Mouse (Mus musculus) ES-E14 (cell line): Measurements from ENCODE around the gene Nagpa. TPM values are rescaled to one million over a fixed set of nuclear protein-coding genes. Genes with fewer than 3 reads are reported as not detected.

Experiments used
- DNase-seq: peaks from one replicate; pipeline ENCODE4 v3.0.0-alpha.2; 2013; ENCODE audit warnings: low read depth, low spot score
- H3K27ac ChIP-seq: 2 replicates; pipeline ENCODE4 v1.5.1; 2012; ENCODE audit warnings: low read depth, mild to moderate bottlenecking, low read length, moderate library complexity, mixed read lengths; ENCODE audit not compliant: poor library complexity, insufficient read depth, severe bottlenecking
- H3K36me3 ChIP-seq: 2 replicates; pipeline ENCODE4 v1.6.1; 2012; ENCODE audit warnings: mild to moderate bottlenecking, low read length, moderate library complexity, mixed read lengths; ENCODE audit not compliant: control insufficient read depth, poor library complexity, insufficient read depth, severe bottlenecking
- H3K4me1 ChIP-seq, 2 experiments: fragments of 150-350 bp in 1 of 2; sonication (generic) in 1 of 2; 2 replicates each; pipeline ENCODE4 v1.6.1; 2012; ENCODE audit warnings: low read length in 2 of 2, mild to moderate bottlenecking in 1 of 2, mixed read lengths in 1 of 2; ENCODE audit not compliant: control insufficient read depth in 2 of 2, insufficient read depth in 2 of 2, poor library complexity in 1 of 2
- H3K4me3 ChIP-seq, 2 experiments: fragments of 150-350 bp in 1 of 2; sonication (generic) in 1 of 2; 2 replicates each; pipeline ENCODE4 v1.5.1; 2012; ENCODE audit warnings: low read length in 2 of 2, low read depth in 1 of 2, mild to moderate bottlenecking in 1 of 2, mixed read lengths in 1 of 2; ENCODE audit not compliant: insufficient read depth in 1 of 2, poor library complexity in 1 of 2, severe bottlenecking in 1 of 2
- H3K9ac ChIP-seq: 2 replicates; pipeline ENCODE4 v1.6.1; 2012; ENCODE audit warnings: low read depth, mild to moderate bottlenecking, low read length, mixed read lengths; ENCODE audit not compliant: poor library complexity, insufficient read depth, severe bottlenecking
- H3K9me3 ChIP-seq: fragments of 150-350 bp; sonication (generic); 2 replicates; pipeline ENCODE4 v1.6.1; 2012; ENCODE audit warnings: low read depth, mild to moderate bottlenecking, low read length; ENCODE audit not compliant: control insufficient read depth, insufficient read depth
- CHD2 ChIP-seq: IDR thresholded peaks from 2 replicates; pipeline ENCODE4 v1.6.1; 2014; ENCODE audit warnings: mild to moderate bottlenecking, low read depth, low read length, inconsistent platforms
- HCFC1 ChIP-seq: IDR thresholded peaks from 2 replicates; pipeline ENCODE4 v1.6.1; 2012; ENCODE audit warnings: low read length, inconsistent platforms, borderline replicate concordance; ENCODE audit not compliant: insufficient read depth
- MAFK ChIP-seq: IDR thresholded peaks from 2 replicates; pipeline ENCODE4 v1.6.1; 2014; ENCODE audit warnings: mild to moderate bottlenecking, low read depth, low read length, inconsistent platforms; ENCODE audit not compliant: insufficient read depth
- ZC3H11A ChIP-seq: IDR thresholded peaks from 2 replicates; pipeline ENCODE4 v1.6.1; 2012; ENCODE audit warnings: low read depth, mild to moderate bottlenecking, inconsistent platforms, low read length, borderline replicate concordance
- ZNF384 ChIP-seq: IDR thresholded peaks from 2 replicates; pipeline ENCODE4 v1.6.1; 2012; ENCODE audit warnings: low read depth, low read length, inconsistent platforms
- in situ Hi-C, 2 experiments: fragments of 600-800 bp; cut with MboI; formaldehyde crosslinking; loops; one replicate each; pipeline ENCODE4 v1.15.1; 2025; ENCODE audit warnings: low sequenced_read_pairs in 2 of 2, inconsistent platforms in 1 of 2; ENCODE audit not compliant: unreplicated experiment in 2 of 2
- total RNA-seq: library from RNA; depleted of rRNA; stranded (reverse); fragments of 300-350 nt; gene quantifications from 2 replicates; pipeline ENCODE4 v1.2.3, GENCODE M21; 2012

Gene Nagpa
- total RNA-seq, 1 experiment: 40.3 TPM

GRCm38 (mm10) chr16:5222140-5222539 lies 18.3 kb upstream of the Nagpa start, which contains the start of gene AU021092:
TSS of gene AU021092 (minus strand) at chr16:5222299.
- Histone ChIP-seq H3K36me3 (no peaks in the 10 kb centered on the region), H3K9me3 (no peaks in the 10 kb centered on the region), H3K4me1 (peaks cover 0 to 5% of the 10 kb centered on the region in 2 experiments; a peak in 1 of 4 replicates), H3K9ac (no peak within 1 kb of the TSS), H3K27ac (no peak within 1 kb of the TSS), H3K4me3 (no peak within 1 kb of the TSS)
- DNase-seq: no peak
- in situ Hi-C loops: no loop called here
- TF ChIP-seq HCFC1 (no peak), MAFK (no peak)

DNA sequence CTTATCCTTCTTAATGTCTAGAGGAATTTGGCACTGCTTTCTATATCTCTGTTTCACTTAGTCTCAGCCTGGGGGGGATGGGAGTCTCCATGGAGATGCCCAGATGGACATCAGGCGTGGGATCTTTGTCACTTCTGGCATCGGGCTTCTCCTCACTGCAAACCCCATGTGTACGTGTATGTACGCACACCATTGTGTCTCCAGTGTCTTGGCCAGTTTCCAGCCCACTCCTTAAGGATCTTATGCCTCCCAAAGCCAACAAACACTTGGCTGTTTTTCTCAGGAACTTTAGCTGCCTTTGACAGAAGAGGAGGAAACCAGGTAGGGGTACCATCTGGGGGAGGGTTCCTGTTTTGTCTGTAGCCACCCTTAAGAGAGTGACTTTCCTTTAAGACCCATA lies 17.6 kb upstream of the Nagpa start:
- no peak overlapping the region for H3K4me3 ChIP-seq
- DNase-seq: no peak
- peaks cover 0 to 5% of the 10 kb centered on the region in 2 experiments; a peak in 1 of 4 replicates for H3K4me1 ChIP-seq
- H3K9me3 ChIP-seq: no peaks in the 10 kb centered on the region
- no peak for TF ChIP-seq ZC3H11A
- no peak for TF ChIP-seq ZNF384
- TF ChIP-seq HCFC1: no peak
- in situ Hi-C loops: no loop called here
- H3K9ac ChIP-seq: no peak overlapping the region
- no peak overlapping the region for H3K27ac ChIP-seq
- H3K36me3 ChIP-seq: no peaks in the 10 kb centered on the region

DNA sequence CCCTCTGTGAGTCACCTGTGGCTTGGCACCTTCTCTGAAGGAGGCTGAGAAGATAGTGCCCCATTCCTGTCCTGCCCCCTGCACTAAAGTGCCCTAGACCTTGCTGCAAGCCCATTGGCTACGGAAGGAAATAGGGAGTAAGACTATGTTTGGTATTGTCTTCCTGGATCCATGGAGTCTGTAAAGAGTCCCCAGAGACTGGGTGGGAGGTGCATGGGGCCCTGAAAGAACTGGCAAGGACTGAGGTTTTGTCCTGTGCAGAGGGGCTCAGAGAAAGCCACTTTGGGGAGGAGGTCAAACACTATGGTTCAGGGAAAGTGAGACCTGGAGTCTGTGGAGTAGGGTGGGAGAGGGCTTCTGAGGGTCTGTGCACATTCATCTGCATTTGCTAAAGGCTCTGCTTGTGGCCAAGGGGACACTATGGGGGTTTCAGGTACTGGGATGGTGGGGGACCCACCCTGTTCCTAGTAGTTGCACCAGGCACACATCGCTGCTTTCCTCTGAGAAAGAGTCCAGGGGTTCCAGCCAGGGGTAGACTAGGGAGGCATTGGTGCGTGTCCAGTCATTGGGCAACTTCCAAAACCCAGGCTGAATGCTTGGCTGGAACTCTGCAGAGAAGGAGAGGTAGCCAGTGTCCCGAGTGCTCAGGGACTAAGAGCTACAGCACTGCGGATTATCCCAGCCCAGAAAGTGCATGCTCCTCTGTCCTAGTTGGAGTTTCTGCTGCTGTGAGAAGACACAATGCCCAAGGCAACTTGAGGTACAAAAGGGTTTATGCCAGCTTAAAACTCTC lies 13.7 kb upstream of the Nagpa start:
- H3K9me3 ChIP-seq: no peaks in the 10 kb centered on the region
- no peak overlapping the region for H3K4me3 ChIP-seq
- H3K4me1 ChIP-seq: peaks cover 0 to 5% of the 10 kb centered on the region in 2 experiments; a peak in 1 of 4 replicates
- no peak overlapping the region for H3K9ac ChIP-seq
- H3K36me3 ChIP-seq: no peaks in the 10 kb centered on the region
- no peak overlapping the region for H3K27ac ChIP-seq
- no peak for DNase-seq
- no peak for TF ChIP-seq ZNF384
- TF ChIP-seq ZC3H11A: no peak
- TF ChIP-seq CHD2: no peak
- TF ChIP-seq MAFK: no peak
- TF ChIP-seq HCFC1: no peak
- in situ Hi-C loops: no loop called here

DNA sequence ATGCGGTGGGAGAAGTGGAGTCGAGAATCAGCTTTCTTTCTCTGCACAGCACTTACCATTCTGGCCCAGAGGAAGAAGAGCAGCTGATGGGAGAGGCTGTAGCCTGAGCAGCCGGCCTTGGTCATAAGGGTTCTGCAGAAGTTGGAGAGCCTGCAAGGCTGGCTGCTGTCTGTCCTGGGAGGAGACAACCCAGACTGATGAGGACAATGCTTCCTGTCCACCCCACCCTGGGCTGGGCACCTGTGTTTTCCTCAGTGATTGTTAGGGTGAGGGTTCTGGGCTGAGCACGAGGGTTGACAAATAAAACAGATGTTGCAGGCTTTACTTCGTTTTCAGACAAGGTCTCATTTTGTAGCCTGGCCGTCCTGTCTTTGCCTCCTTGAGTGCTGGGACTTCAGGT lies 12.9 kb upstream of the Nagpa start:
- no peak for DNase-seq
- TF ChIP-seq ZC3H11A: no peak
- no peak for TF ChIP-seq CHD2
- TF ChIP-seq ZNF384: no peak
- TF ChIP-seq HCFC1: no peak
- TF ChIP-seq MAFK: no peak
- Histone ChIP-seq H3K4me3 (no peak overlapping the region), H3K4me1 (no peaks in the 10 kb centered on the region), H3K9ac (no peak overlapping the region), H3K27ac (no peak overlapping the region), H3K36me3 (no peaks in the 10 kb centered on the region), H3K9me3 (no peaks in the 10 kb centered on the region)
- in situ Hi-C loops: no loop called here

DNA sequence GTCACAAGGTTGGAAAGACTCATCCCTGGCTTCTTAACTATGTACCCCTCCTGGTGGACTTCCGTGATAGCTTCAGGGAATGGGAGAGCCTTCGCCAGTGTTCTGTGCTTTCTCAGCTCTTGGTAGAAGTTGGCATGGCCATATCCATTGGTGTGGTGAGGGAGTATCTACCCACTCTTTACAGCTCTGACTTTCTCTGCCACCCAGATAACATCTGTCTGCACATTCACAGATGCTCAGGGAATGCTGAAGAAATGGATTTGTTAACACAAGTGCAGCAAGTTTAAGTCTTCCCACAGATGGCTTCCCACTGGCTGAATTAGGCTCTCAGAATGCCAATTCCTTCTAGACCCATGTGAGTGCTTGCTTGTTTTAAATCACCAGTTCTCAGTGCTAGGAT lies 10.3 kb upstream of the Nagpa start:
- Histone ChIP-seq H3K4me1 (no peaks in the 10 kb centered on the region), H3K27ac (no peak overlapping the region), H3K9ac (no peak overlapping the region), H3K36me3 (no peaks in the 10 kb centered on the region), H3K4me3 (no peak overlapping the region), H3K9me3 (no peaks in the 10 kb centered on the region)
- no peak for DNase-seq
- no peak for TF ChIP-seq ZNF384
- no peak for TF ChIP-seq CHD2
- no peak for TF ChIP-seq HCFC1
- no peak for TF ChIP-seq MAFK
- TF ChIP-seq ZC3H11A: no peak
- in situ Hi-C loops: no loop called here
